Mouse (Mus musculus): Measurements from ENCODE around the gene L3mbtl2. TPM values are rescaled to one million over a fixed set of nuclear protein-coding genes. Genes with fewer than 3 reads are reported as not detected.

Gene L3mbtl2
- polyA plus RNA-seq (2012; rRNA removed), result 10.0 and 11.0 TPM in 2 replicates

DNA sequence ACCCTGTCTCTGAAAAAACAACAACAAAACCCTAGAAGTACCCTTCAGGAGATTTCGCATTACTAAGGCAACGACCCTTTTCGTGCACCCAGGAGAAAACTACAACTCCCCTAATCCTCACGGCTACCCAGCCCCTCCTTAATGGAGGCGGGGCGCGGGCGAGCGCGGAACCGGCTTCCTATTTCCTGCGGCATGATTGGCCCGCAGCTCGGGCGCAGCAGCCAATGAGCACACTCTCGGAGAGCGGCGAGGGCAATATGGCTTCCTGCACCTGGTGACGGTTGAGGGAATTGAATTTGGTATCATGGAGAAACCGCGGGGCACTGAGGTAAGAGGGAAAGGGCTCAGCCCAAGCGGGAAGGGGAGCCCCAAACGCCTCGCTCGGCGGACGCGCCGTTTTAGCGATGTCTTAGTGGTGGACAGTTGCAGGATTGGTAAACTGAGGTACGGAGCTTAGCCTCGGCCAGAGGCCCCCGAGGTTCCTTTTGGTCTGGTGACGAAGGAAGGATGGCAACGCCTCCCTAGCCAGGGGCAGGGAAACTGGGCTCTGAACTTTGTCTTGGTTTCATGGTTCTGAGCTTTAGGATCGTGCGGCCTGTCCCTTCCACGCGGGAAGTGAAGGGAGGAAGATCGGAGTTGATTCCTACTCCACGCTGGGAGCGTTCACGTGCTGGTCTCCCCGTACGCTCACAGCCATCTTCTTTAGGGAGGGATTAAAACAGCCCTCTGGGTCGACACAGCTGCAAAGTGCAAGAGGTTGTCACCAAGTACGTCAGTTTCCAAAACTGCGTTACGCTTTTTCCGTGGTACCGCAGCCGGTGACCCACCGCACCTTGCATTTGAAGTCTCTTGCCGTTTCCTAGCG is at the start of gene L3mbtl2:
TSS of gene L3mbtl2 (plus strand) at position 193 of the 865 bp plus-strand sequence.

DNA sequence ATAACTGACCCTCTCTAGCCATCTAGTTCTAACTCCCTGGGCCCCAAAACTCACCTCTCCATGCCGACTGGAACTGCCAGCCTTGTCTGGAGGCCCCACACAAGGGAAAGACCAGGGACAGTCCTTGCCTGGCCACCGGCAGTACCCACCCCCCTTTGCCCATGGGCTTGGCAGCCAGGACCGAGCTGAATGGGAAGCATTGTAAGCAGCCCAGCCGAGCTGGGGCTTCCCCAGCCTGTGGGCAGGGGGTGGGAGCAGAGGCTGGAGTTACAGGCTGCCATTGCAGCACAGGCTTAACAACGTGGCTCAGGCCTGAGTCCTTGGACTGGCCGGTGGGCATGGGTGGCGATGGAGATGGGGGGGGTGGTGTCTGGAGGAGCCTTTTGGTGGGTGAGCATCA is 33.5 kb downstream of the L3mbtl2 start, which contains the start of gene Chadl:
TSS of gene Chadl (minus strand) at position 113 of the 400 bp plus-strand sequence.

Other genes starting within 250 kb of the L3mbtl2 start
- 79.8 and 84.7 TPM in 2 replicates for gene Rbx1, start 197.6 kb upstream of the L3mbtl2 start, polyA plus RNA-seq (2012; rRNA removed)
- gene Ep300, start 78.5 kb upstream of the L3mbtl2 start, polyA plus RNA-seq (2012; rRNA removed), result 10.8 and 13.3 TPM in 2 replicates
- 0.13 and 0.16 TPM in 2 replicates for gene Chadl, start 33.4 kb downstream of the L3mbtl2 start, polyA plus RNA-seq (2012; rRNA removed)
- 5.5 and 6.2 TPM in 2 replicates for gene Zc3h7b, start 81.2 kb downstream of the L3mbtl2 start, polyA plus RNA-seq (2012; rRNA removed)
- 52.0 and 53.9 TPM in 2 replicates for gene Rangap1, start 81.6 kb downstream of the L3mbtl2 start, polyA plus RNA-seq (2012; rRNA removed)
- gene Tef, start 138.5 kb downstream of the L3mbtl2 start, polyA plus RNA-seq (2012; rRNA removed), result 5.4 and 5.6 TPM in 2 replicates
- gene Tob2, start 194.9 kb downstream of the L3mbtl2 start, polyA plus RNA-seq (2012; rRNA removed), result 4.9 and 5.1 TPM in 2 replicates
- 68.4 and 75.6 TPM in 2 replicates for gene Phf5a, start 208.0 kb downstream of the L3mbtl2 start, polyA plus RNA-seq (2012; rRNA removed)
- gene Aco2, start 208.4 kb downstream of the L3mbtl2 start, polyA plus RNA-seq (2012; rRNA removed), result 76.9 and 83.5 TPM in 2 replicates

Measured in liver, embryonic 14 days (tissue).